Mouse (Mus musculus) ES-Bruce4 (cell line): ENCODE data around the gene Mybpc1.
A peak's percentile ranks its signal among the peaks of the same experiment; 100 is the strongest.

Experiments
- CTCF ChIP-seq: IDR thresholded peaks from one replicate; pipeline ENCODE4 v1.8.1; 2011; ENCODE audit warnings: low read depth, low read length
- POLR2A ChIP-seq: IDR thresholded peaks from one replicate; pipeline ENCODE4 v1.8.1; 2011; ENCODE audit warnings: low read length; ENCODE audit not compliant: insufficient read depth

DNA sequence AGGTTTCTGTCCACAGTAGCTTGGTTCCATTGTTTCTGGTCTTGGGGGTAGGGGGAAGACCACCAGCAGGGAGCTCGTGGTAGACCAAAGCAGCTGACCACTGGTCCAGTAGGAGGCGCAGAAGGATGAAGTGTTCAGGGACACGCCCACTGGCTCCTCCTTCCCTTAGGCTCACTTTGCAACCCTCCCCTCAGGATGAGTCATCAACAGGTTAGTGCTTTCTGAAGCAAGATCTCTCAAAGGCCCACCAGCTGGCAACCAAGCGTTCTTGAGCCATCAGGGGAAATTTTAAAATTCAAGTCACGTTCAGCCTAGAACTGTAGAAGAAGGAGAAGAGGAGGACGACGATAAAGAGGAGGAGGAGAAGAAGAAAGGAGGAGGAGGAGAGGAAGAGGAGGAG is 113.3 kb downstream of the Mybpc1 start:
- TF ChIP-seq CTCF (peak; percentile 45), POLR2A (no peak)
